Mouse (Mus musculus) intestine, embryonic 16.5 days (tissue): ENCODE data around the gene Gm36079. TPM values are rescaled to one million over a fixed set of nuclear protein-coding genes. Genes with fewer than 3 reads are reported as not detected.
A peak's percentile ranks its signal among the peaks of the same experiment; 100 is the strongest.
"Not testable (repeated sequence)": the region's sequence is repeated elsewhere in the genome, so short reads cannot be mapped to it uniquely, and the experiment has no call there.

ENCODE experiments used
- ATAC-seq: fragments of 200-750 bp; cut with Nextera tagmentation; 2 replicates; pipeline ENCODE4 v1.8.0; 2017; ENCODE audit warnings: moderate TSS enrichment, moderate library complexity
- H3K27ac ChIP-seq: fragments of 300-500 bp; sonication (generic); 2 replicates; pipeline ENCODE4 v1.5.1; 2014; ENCODE audit warnings: mild to moderate bottlenecking, low read length
- H3K27me3 ChIP-seq: fragments of 300-500 bp; sonication (generic); replicated peaks from 2 replicates; pipeline ENCODE4 v1.6.1; 2014; ENCODE audit warnings: low read length, control low read depth, mixed read lengths; ENCODE audit not compliant: control insufficient read depth, insufficient read depth
- H3K36me3 ChIP-seq: fragments of 300-500 bp; sonication (generic); 2 replicates; pipeline ENCODE4 v1.6.1; 2014; ENCODE audit warnings: low read length, control low read depth; ENCODE audit not compliant: control insufficient read depth, insufficient read depth
- H3K4me1 ChIP-seq: fragments of 300-500 bp; sonication (generic); 2 replicates; pipeline ENCODE4 v1.6.1; 2014; ENCODE audit warnings: low read length, control low read depth, mixed read lengths; ENCODE audit not compliant: control insufficient read depth, insufficient read depth
- H3K4me2 ChIP-seq: fragments of 300-500 bp; sonication (generic); 2 replicates; pipeline ENCODE4 v1.6.1; 2014; ENCODE audit warnings: low read depth, low read length, control low read depth
- H3K4me3 ChIP-seq: fragments of 300-500 bp; sonication (generic); 2 replicates; pipeline ENCODE4 v1.5.1; 2014; ENCODE audit warnings: mild to moderate bottlenecking, low read length
- H3K9ac ChIP-seq: fragments of 300-500 bp; sonication (generic); 2 replicates; pipeline ENCODE4 v1.6.1; 2014; ENCODE audit warnings: low read depth, low read length
- H3K9me3 ChIP-seq: fragments of 300-500 bp; sonication (generic); 2 replicates; pipeline ENCODE4 v1.6.1; 2016; ENCODE audit warnings: low read length, control low read depth; ENCODE audit not compliant: control insufficient read depth
- WGBS: fragments of 180-500 bp; shearing (Covaris S2); extraction: QIAGEN DNeasy Blood & Tissue Kit; methylation state at CpG from one replicate; pipeline ENCODE4 v1.1.7; 2014; 5-methylcytosine and 5-hydroxymethylcytosine counted together
- polyA plus RNA-seq: library from polyadenylated mRNA; unstranded; fragments of >200 nt; fragmentation: Nextera tagmentation; extraction: Ambion mirVana; gene quantifications from 2 replicates; pipeline ENCODE4 v1.2.1, GENCODE M21; 2015

Gm36079 gene
- polyA plus RNA-seq, result not detected in 2 replicates

DNA sequence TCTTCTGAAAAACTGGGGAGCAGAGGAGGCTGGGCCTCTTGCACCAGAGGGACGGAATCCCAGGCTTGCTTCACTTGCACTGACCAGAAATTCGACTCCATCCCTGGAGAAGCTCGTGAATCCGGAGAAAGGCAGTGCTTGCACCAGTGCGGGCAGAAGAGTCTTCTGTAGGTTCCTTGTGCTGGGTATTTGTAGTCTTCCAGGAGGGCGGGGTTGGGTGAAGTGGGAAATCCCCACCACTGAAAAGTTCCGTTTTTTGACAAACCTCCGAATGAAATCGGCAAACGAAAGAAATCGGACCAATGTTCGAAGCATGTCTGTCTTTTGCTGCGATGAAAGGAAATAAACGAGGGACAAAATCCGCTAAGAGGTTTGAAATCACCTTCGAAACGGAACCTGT, at the start of gene Gm36079:
Gm36079 (minus strand) TSS at position 101 of the 400 bp plus-strand sequence.
- H3K27ac ChIP-seq, ATAC-seq, H3K4me3 ChIP-seq, H3K9ac ChIP-seq, H3K4me2 ChIP-seq, H3K36me3 ChIP-seq, H3K27me3 ChIP-seq, H3K4me1 ChIP-seq, H3K9me3 ChIP-seq: not testable (repeated sequence)
- WGBS, result no CpG with 5 or more reads among the region's 17 CpGs

DNA sequence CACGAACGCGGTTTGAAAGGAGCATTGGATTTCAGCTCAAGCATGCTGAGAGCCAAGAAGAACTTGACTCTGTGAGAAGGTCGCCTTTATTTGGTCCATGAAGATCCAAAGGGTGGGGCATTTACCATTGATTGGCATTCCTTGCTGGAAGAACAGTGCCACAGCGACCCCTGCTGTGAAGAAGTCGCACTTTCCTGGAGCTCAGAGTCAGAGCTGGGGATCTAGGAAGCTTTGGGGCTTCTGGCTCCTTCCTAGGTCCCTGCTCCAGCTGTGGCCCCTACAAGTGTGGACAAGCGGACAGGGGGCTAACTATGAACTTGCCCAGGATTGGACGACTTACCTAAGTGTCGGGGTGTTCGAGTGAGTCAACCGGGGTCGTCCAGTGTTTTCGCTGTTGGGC, 44.1 kb upstream of the Gm36079 start:
- not testable (repeated sequence) for H3K27me3 ChIP-seq, ATAC-seq
- WGBS, result no CpG with 5 or more reads among the region's 13 CpGs

DNA sequence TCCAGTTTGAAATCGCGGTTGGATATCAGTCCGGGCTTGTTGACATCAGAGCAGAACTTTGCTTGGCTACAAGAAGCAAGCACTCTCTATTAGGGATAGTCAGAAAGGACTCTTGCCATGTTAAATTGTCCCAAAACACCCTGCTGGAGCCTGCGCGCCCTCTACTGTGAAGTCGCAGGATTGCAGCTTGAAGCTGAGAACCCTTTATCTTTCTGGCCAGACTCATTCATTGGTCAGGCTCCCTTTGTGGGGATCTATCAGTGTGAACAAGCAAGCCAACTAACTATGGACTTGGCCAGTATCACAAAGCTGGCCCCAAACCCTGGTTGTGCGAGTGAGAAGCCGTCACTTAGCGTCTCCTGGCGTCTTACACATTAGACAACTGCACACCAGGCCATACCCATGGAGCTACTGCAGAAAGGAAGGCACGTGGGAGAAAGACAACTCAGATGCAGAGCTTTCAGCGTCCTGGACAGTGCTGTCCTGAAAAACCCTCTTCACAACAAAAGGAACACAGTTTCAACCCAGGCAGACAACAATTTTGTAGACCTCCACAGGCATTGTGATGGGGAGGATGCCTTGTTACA, 43.3 kb upstream of the Gm36079 start:
- H3K4me2 ChIP-seq, H3K9me3 ChIP-seq, H3K9ac ChIP-seq, H3K27me3 ChIP-seq, H3K36me3 ChIP-seq, H3K4me3 ChIP-seq, ATAC-seq, H3K4me1 ChIP-seq, H3K27ac ChIP-seq: not testable (repeated sequence)
- WGBS, result no CpG with 5 or more reads among the region's 12 CpGs

More for the DNA sequence above, 44.1 kb upstream of the Gm36079 start:
- H3K4me2 ChIP-seq, H3K9ac ChIP-seq, H3K9me3 ChIP-seq, H3K36me3 ChIP-seq, H3K4me1 ChIP-seq, H3K27ac ChIP-seq, H3K4me3 ChIP-seq: not testable (repeated sequence)

- not testable (repeated sequence) for H3K4me2 ChIP-seq, H3K36me3 ChIP-seq, H3K9ac ChIP-seq, H3K4me3 ChIP-seq, H3K9me3 ChIP-seq, H3K27me3 ChIP-seq, H3K4me1 ChIP-seq, H3K27ac ChIP-seq
- WGBS, result no CpG with 5 or more reads among the region's 22 CpGs
- 0 out of 2 replicates have a peak, but pooled peaks have one; percentile 36 for ATAC-seq
Measured at GRCm38 (mm10) chr13:120063439-120064089, 36.8 kb upstream of the Gm36079 start.

GRCm38 (mm10) chr13:120062903-120063302, 36.1 kb upstream of the Gm36079 start:
- H3K9me3 ChIP-seq, H3K27me3 ChIP-seq, H3K4me2 ChIP-seq, H3K27ac ChIP-seq, H3K36me3 ChIP-seq, ATAC-seq, H3K4me3 ChIP-seq, H3K9ac ChIP-seq, H3K4me1 ChIP-seq: not testable (repeated sequence)
- WGBS, result no CpG with 5 or more reads among the region's 4 CpGs

DNA sequence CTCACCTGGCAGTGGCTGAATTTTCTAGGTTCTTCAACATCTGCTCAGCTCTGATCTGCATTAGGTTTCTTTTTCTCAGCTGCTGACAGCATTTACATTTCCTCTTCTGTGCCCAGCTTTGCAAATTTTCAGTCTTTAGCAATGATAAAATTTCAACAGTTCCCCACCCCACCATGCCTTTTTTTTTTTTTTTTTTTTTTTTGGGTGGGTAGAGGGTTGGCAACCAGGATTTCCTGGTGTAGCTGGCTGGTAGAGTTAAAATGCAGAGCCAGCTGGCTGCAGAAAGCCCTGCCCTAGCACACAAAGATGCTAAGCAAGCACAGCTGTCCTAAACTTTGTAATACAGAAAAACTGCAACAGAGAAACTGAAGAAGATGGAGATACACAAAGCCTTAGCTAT, 25.3 kb upstream of the Gm36079 start, which contains the start of gene Gm21188:
Gm21188 (minus strand) TSS at position 110 of the 400 bp plus-strand sequence.
- not testable (repeated sequence) for H3K4me2 ChIP-seq, H3K9ac ChIP-seq, H3K4me1 ChIP-seq, H3K27me3 ChIP-seq, H3K36me3 ChIP-seq, ATAC-seq, H3K9me3 ChIP-seq, H3K4me3 ChIP-seq, H3K27ac ChIP-seq

GRCm38 (mm10) chr13:120048608-120049007, 21.8 kb upstream of the Gm36079 start:
- not testable (repeated sequence) for H3K27ac ChIP-seq, ATAC-seq, H3K4me2 ChIP-seq, H3K36me3 ChIP-seq, H3K9me3 ChIP-seq, H3K4me1 ChIP-seq, H3K4me3 ChIP-seq, H3K27me3 ChIP-seq, H3K9ac ChIP-seq
- WGBS, result no CpG with 5 or more reads among the region's 5 CpGs

DNA sequence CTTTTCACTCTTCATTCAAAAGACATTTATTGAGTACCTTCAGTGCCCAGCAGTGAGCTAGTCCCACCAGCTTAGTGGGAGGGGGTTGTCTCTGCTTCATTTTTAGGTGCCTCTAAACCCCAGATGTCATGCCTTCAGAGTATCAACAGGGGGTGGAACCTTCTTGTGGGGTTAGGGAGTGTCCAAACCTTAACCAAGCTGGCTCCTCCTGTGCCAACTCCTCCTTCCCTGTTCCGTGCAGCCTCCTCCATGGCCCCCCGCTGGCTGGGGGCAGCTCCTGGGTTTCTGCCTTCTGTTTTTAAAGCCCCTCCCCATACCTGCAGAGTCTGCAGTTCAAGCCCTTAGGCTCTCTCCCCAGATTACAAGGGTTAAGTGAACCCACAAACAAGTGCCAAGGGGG, 21.4 kb upstream of the Gm36079 start:
- H3K27ac ChIP-seq, H3K27me3 ChIP-seq, H3K4me3 ChIP-seq, H3K36me3 ChIP-seq, H3K9me3 ChIP-seq, H3K9ac ChIP-seq, H3K4me1 ChIP-seq, H3K4me2 ChIP-seq: not testable (repeated sequence)
- no CpG with 5 or more reads among the region's 2 CpGs for WGBS
- ATAC-seq, result peak; percentile 48; the same call in 1 of the 2 replicates

- not testable (repeated sequence) for H3K36me3 ChIP-seq, H3K9me3 ChIP-seq, H3K4me3 ChIP-seq, H3K27me3 ChIP-seq, H3K9ac ChIP-seq, H3K27ac ChIP-seq, H3K4me1 ChIP-seq, H3K4me2 ChIP-seq
- ATAC-seq, result 0 out of 2 replicates have a peak, but pooled peaks have one; percentile 33
- 0% methylated on average over 8 of the region's 40 CpGs for WGBS
Measured at GRCm38 (mm10) chr13:120046422-120047209, 19.8 kb upstream of the Gm36079 start.
